Mouse (Mus musculus) hematopoietic stem cell, adult 5-6 weeks (primary cell): ENCODE data around the gene Elane. TPM values are rescaled to one million over a fixed set of nuclear protein-coding genes. Genes with fewer than 3 reads are reported as not detected.
A peak's percentile ranks its signal among the peaks of the same experiment; 100 is the strongest.

ENCODE experiments used
- ATAC-seq, 2 experiments: fragments of 125-278 bp in 1 of 2; replicated peaks in 1 of 2; 2 replicates each; pipeline ENCODE4 v1.8.0; 2016 to 2017; ENCODE audit warnings: inconsistent platforms in 2 of 2, mild to moderate bottlenecking in 2 of 2, moderate number of reproducible peaks in 2 of 2, low read depth in 1 of 2, moderate TSS enrichment in 1 of 2; ENCODE audit not compliant: low FRiP score in 2 of 2, poor library complexity in 2 of 2, severe bottlenecking in 2 of 2, insufficient read depth in 1 of 2, low TSS enrichment in 1 of 2
- total RNA-seq: library from RNA; stranded (forward); fragments of 172-1452, 232-1000 nt; gene quantifications from 2 replicates; pipeline ENCODE4 v1.2.3, GENCODE M21; 2017

Elane gene
- total RNA-seq, 1 experiment from 2014 or later: 41.4 TPM

- ATAC-seq: no peak
Observed at GRCm38 (mm10) chr10:79897316-79898245, 11.5 kb downstream of the Elane start.

- peak; percentile 51 to 53 for ATAC-seq
Observed at GRCm38 (mm10) chr10:79900951-79901410, 14.9 kb downstream of the Elane start.

GRCm38 (mm10) chr10:79906712-79907111 is 20.7 kb downstream of the Elane start:
- no peak for ATAC-seq

- ATAC-seq: no peak
Observed at GRCm38 (mm10) chr10:79907415-79907814, 21.4 kb downstream of the Elane start.

- ATAC-seq: peak; percentile 94 to 97
Observed at GRCm38 (mm10) chr10:79908167-79909091, 22.4 kb downstream of the Elane start, which contains the start of gene Med16. Med16 (minus strand) TSS chr10:79908923.

GRCm38 (mm10) chr10:79909092-79909922 is 23.3 kb downstream of the Elane start:
- ATAC-seq: peak in 1 of 2 experiments; percentile 11; a peak in 1 of 4 replicates

GRCm38 (mm10) chr10:79910556-79910955 is 24.5 kb downstream of the Elane start, which contains the start of gene Gm26602:
Gm26602 (plus strand) TSS chr10:79910856.
- ATAC-seq: no peak

- no peak for ATAC-seq
Observed at GRCm38 (mm10) chr10:79912412-79912811, 26.4 kb downstream of the Elane start.

- ATAC-seq: peak; percentile 6 to 8; a peak in 1 of 4 replicates
Observed at GRCm38 (mm10) chr10:79914131-79914947, 28.3 kb downstream of the Elane start.

GRCm38 (mm10) chr10:79914948-79915596 is 29.0 kb downstream of the Elane start:
- peak in 1 of 2 experiments; percentile 20; a peak in 1 of 4 replicates for ATAC-seq

GRCm38 (mm10) chr10:79916081-79916480 is 30.0 kb downstream of the Elane start:
- no peak for ATAC-seq

GRCm38 (mm10) chr10:79916808-79917531 is 30.9 kb downstream of the Elane start, which contains the start of gene Kiss1r:
Kiss1r (plus strand) TSS chr10:79916971.
- peak; percentile 63 to 66 for ATAC-seq

GRCm38 (mm10) chr10:79917532-79918100 is 31.6 kb downstream of the Elane start:
- ATAC-seq: no peak

GRCm38 (mm10) chr10:79918231-79919078 is 32.4 kb downstream of the Elane start:
- no peak for ATAC-seq
